Mouse (Mus musculus) lung, postnatal 36 days (tissue): ENCODE results near the gene Unc13d.
A peak's percentile ranks its signal among the peaks of the same experiment; 100 is the strongest.
"Not testable (repeated sequence)": the region's sequence is repeated elsewhere in the genome, so short reads cannot be mapped to it uniquely, and the experiment has no call there.

Source experiments
- DNase-seq: peaks from one replicate; pipeline ENCODE4 v3.0.0; 2022; ENCODE audit warnings: mixed read lengths

Gene Unc13d

DNA sequence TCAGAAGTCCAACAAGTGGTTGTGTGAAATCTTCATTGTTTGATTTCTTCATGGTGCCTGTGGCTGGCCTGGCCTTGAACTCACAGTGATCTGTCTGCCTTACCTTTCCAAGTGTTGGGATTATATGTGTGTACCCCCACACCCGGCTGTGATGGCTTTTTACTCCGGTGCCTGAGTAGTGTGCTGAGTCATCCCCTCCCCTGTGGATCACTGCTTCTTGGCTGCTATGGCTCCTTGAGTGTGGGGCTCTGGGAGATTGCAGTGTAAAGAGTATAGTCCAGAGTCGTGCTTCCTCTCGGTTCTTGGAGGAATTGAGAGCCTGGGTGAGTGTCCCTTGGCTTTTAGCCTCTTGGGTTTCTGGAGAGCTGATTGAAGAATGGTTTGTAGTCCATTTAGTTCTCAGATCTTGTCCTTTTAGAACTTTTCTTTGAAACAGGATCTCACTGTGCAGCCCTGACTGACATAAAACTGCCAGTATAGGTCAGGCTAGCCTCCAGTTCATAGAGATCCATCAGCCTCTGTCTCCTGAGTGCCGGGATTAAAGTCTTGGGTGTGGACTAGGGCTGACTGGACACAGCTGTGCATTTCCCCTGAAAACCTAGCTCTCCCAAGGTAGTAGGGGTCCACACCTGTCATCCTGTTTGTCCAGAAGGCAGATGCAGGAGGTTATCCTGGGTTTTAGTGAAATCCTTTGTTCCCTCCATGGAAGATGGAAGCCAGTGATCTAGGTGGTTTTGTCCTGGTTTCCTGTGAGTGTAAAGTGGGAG is 35.2 kb downstream of the Unc13d start:
- no peak for DNase-seq

DNA sequence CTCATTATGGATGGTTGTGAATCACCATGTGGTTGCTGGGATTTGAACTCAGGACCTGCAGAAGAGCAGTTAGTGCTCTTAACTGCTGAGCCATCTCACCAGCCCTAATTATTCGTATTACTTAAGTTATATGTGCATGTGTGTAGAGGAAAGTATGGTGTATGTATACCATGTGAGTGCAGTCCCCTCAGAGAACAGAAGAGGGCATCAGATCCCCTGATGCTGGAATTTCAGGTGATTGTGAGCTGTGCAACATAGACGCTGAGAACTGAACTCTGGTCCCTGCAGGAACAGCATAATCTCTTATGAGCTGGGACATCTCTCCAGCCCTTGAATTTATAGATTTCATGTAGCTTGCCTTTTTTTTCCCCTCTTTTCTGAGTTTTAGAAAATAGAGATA is 35.9 kb downstream of the Unc13d start:
- no peak for DNase-seq

DNA sequence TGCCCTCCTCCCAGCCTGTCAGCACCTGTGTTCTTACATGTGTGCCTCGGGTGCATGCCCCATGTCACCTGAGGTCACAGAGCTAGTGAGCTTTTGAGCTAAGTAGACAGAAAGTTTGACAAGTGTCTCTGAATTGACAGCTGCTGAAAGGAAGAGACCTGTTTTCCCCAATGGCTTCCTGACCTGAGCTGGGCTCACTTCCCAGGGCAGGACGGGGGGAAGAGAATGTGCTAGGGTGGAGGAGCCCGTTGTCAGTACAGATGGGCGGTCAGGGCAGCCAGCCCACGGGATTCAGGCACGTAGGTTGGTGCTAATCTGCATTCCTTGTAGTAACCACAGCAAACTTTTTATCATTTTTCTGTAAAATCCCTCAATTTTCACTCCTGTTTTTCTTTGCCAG is 37.2 kb downstream of the Unc13d start:
- DNase-seq = no peak

DNA sequence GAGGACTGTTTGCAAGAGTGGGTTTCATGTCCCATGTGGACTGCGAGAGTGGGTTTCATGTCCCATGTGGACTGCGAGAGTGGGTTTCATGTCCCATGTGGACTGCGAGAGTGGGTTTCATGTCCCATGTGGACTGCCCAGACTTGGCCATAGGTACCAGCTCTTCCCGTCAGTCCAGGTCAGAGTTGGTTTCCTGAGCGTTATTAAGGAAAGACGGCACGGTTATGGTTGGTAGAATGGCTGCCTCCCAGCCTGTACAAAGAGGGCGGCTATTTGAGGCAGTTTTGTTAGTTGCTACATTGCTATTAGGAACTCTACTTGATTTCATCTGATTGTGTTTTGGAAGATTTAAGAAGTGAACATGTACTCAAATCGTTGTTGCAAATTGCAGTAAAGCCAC is 39.9 kb downstream of the Unc13d start:
- DNase-seq = no peak

DNA sequence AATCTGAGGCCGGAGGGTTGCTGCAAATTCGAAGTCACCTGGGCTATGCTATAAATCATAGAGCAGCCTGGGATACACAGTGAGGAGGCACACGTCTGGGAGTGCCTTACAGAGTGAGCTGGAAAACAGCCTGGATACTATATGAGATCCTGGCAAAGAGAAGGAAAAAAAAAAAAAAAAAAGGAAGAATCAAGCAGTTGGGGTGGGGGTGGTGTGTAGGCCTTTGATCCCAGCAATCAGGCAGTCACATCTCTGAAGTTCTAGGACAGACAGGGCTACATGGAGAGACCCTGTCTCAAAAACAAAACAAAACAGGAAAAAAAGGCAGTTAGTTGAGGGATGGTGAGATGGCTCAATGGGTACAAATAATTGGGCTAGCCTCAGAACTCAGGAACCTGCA is 41.1 kb downstream of the Unc13d start:
- DNase-seq = no peak

DNA sequence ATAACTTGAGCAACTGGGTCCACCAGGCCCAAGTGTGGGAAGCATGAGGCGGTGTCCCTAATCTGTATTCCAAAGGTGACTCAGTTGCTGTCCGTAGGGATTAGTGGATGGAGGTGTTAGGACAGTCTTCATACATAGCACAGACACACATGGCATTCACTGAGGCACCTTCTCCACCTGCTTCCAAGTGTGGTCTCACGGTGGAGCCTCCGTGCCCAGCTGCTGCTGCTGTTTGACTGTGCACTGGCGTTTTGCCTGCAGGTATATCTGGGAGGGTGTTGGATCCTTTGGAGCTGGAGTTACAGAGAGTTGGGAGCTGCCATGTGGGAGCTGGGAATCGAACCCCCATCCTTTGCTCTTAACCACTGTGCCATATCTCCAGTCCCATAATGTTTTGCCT is 43.2 kb downstream of the Unc13d start:
- DNase-seq = no peak

DNA sequence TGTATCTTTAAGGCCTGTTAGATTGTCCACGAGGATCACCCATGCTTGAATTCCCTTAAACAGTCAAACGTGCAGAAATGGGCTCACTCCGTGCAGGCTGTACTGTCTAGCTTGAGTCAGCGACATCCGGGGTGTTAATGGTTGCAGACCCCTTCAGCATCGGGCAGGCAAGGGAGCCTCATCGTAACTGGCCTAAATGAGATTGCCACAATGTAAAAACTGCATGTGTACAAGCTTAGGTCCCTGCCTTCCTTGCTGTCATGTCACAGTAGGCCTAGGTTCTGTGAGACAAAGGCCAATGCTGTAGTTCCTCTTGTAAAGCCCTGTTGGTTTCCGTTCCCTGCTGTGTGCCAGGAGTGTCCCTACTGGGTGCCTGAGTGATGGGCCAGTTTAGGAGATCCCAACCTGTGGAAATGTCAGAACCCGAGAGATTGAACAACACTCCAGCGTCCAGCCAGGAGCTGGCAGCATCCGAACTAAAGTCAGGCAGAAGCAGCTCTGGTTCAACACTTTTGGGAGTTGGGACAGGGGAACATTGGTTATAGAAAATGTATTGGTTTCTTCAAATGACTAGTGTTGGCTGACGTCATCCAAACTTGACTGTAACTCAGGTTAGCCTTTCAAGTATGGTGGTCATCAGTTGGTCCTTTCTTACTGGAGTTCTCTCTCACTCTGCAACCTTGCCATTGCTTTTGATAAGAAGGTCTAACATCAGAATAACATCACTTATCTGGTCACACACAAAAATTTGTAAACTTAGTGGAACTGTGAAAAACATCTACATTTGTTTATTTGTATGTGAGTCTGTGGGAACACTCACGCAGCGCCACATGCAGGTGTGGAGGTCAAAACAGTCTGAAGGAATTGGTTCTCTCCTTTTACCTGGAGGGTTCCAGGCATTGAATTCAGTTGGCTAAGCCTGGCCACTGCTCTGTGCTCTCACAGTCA is 46.6 kb downstream of the Unc13d start:
- DNase-seq = peak; percentile 51

DNA sequence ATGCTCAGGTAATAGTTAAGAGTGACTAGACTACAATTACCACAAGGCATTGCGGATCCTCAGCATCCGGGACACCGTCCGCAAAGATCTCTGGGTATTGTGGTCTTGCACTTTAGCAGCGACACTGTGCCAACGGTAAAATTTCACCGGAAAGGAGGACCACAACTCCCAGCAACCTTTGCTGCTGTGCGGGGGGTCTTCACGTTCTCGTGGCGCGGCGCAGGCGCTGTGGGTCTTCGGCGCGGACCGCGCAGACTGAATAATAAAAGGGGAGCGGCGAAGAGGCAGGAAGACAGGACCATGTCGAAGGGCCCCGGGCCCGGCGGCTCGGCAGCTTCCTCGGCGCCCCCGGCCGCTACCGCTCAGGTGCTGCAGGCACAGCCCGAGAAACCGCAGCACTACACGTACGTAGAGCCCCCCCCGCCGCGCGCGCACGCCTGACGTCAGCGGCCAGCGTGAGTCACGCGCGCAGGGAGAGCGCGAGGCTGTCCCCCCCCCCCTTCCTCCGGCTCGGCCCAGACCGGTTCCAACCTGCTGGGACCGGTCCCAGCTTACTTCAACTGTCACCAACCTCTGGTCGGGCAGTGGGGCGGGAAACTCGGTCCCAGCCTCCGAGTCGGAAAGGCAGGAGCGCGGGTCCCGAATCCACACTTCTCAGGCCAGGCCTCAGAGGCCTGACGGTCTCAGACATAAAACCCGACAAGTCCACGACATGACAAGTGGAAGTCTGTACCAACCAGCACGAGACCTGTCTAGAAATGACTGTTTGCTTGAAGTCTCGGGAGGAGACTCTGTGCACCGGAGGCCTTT is 47.5 kb downstream of the Unc13d start, which contains the start of gene Unk:
Gene Unk, plus strand, starts transcription at position 235 of the 810 bp plus-strand sequence.
- peak; percentile 99 for DNase-seq

DNA sequence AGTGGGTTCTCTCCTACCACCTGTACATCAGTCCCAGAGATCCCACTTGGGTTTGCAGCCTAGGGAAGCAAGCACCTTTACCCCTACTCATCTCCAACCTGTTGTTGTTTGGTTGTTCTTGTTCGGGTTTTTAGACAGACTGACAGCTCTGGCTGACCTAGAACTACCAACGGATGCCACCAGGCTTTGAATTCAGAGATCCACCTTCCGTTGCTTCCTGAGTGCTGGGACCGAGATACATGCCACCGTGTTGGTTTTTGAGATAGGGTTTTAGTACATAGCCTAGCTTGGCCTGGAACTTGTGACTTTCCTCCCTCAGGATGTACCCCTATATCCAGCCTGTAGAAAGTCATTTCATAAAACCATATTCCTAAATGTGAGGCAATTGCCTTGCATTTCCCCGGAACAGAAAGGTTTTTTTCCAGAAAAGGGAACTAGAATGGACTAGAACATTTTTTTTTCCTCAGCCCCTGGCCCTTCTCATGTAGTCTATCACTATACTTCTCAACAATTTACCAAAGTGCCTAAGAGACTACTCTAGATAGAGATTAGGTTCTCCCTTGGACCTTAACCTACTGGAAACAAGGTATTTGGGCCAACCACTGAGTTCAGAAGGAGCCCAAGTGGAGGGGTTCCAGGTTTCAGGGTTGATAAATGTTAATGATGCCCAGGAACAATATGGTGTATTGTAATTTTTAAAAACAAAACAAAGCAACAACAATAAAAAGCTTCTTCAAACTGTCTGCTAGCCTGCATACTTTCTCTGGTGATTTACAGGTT is 48.5 kb downstream of the Unc13d start:
- DNase-seq = no peak

DNA sequence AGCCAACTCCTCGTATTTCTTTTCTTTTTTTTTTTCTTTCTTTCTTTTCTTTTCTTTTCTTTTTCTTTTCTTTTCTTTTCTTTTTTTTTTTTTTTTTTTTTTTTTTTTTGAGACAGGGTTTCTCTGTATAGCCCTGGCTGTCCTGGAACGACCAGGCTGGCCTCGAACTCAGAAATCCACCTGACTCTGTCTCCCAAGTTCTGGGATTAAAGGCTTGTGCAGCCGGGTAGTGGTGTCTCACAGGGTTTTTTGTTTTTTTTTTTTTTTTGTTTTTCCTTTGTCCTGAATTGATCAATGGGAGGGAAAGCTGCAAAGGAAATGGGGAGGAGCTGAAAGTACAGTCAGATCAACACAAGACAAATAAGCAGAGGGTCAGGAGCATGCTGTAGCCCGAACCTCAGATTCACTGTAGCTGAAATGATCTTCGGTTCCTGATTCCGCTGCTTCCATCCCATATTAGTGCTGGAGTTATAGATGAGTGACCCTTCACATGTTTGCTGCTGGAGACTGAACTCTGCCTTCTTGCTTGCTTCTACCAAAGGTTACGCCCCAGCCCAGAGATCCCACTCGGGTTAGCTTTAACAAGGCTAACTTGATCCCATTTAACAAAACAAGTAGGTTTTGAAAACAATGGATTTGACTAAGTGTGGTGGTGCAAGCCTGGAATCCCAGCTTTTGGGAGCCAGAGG is 49.4 kb downstream of the Unc13d start:
- no peak for DNase-seq

DNA sequence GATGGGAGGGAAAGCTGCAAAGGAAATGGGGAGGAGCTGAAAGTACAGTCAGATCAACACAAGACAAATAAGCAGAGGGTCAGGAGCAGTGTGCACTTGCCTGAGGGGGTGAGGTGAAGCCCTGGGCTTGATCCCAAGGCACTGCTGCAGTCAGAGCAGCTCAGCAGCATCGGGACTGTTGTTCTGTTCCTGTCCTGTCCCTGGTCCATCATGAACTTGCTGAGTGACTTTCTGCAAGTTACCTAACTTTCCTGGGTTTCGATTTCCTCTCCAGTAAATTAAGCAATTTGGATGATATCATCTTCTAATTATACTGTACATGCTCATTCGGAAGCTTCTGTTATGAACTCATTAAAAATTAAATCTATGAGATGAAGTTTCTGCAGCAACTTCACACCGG is 50.0 kb downstream of the Unc13d start, which contains the start of gene H3f3b:
Gene H3f3b, minus strand, starts transcription at position 207 of the 400 bp plus-strand sequence.
- DNase-seq = no peak

DNA sequence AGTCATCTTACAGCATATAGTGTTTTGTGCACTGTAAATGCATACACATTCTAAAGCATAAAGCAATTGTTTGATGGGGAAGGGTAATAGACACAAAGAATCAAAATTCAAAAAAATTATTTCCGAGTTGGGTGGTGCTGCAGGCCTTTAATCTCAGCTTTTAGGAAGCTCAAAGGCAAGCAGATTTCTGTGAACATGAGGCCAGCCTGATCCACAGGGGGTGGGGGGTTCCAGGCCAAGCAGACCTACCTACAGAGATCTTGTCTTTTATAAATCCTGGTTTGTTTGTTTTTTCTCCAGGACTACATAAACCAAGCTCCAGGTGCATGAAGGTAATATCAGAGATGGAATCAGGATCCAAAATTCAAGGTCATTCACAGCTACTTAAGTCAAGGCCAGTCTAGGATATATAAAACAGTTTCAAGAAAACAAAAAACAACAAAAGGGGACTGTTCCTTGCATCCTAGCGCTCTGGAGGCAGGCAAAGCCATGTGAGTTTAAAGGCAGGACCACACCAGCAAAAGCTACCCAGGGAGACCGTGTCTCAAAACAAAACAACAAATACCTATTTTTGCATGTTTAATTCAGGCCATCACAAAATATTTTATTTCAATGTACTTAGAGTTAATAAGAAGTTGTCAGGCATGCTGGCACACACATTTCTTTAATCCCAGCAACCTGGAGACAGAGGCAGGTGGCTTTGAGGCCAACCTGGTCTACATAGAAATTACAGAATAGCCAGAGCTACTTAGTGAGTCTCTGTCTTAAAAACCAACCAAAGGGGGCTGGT is 52.5 kb downstream of the Unc13d start:
- no peak for DNase-seq

DNA sequence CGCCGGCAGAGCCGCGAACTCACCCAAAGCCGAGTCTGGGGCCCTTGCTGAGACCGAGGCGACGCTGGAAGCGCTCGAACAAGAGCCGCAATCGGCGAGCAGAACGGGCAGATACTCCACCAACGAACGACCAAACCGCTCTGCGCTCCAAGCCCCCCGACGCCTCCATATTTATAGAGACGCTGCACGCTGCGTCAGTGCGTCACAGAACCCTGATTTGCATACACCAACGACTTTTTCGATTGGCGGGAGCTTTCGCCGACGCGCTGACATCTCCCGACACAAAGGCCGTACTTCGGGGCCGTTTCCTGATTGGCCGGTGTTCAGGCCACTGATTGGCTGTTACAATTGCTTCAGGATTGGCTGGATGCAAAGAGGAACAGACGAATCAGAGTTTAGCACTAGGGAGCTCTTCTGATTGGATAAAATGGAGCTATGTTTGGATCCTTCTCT is 53.4 kb downstream of the Unc13d start:
- DNase-seq = peak; percentile 98

DNA sequence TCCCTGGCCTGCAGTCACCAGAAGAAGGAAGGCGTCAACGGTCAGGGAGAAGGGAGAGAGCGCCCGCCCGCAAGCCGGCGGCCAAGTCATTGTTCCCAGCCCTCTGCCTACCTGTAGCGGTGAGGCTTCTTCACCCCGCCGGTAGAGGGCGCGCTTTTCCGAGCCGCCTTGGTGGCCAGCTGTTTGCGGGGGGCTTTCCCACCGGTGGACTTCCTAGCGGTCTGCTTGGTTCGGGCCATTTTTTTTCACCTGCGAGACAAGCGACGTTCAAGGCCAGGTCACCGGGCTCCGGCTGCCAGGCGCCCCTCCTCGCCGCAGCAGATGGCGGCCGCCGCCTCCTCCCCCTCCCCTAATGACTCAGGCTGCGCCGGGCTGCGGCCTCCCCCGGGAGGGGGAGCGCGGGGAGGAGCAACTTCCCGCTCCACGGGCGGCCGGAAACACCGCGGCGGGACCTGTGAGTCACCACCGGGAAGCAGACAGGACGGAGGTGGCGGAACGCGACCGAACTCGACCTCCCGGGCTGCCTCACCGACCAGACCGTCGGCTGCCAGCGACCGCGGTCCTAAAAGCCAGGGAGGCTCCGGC is 53.9 kb downstream of the Unc13d start:
- DNase-seq = peak; percentile 85

DNA sequence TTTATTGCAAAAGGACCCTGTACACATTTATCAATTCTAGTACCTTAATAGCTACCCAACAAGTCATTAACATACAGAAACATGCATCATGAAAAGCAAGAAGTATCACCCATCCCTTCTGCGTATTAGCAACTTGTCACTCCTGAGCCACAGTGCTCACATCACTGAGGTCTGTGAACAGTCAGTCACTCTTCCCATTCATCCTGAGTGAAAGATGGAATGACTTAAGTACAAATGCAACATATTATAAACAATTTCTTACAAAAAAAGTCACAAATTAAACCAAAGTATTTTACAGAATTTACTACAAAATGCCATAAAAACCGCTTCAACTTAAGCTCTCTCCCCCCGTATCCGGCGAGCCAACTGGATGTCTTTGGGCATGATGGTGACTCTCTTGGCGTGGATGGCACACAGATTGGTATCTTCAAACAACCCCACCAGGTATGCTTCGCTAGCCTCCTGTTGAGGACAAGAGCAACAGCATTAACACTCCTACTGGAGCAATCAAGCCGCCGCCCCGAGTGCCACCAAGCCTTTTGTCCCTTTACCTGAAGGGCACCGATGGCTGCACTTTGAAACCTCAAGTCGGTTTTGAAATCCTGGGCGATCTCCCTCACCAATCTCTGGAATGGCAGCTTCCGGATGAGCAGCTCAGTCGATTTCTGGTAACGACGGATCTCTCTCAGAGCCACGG is 54.5 kb downstream of the Unc13d start:
- DNase-seq = not testable (repeated sequence)

DNA sequence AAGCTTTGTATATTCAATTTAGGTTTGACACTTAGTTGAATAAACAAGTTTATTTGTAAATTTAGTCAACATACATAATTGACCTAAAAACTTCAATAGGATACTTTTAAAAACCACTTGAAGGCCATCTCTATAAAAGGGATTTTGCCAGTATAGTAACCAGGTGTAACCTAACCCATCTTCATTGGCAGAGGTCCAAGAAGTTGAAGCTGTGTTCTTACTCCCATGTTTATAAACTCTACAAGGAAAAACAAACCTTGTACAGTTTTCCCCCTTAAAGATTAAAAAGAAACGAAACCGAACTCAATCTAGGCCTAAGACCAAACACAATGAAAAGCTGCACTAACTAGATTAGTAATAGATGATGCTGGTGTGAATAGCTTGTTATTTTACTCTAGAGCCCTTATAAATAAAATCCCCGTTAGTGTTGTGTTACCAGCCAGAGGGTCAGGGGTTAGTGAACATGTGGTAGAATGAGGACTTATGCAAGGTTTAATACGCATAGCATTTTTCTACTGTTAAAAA is 55.4 kb downstream of the Unc13d start:
- no peak for DNase-seq

DNA sequence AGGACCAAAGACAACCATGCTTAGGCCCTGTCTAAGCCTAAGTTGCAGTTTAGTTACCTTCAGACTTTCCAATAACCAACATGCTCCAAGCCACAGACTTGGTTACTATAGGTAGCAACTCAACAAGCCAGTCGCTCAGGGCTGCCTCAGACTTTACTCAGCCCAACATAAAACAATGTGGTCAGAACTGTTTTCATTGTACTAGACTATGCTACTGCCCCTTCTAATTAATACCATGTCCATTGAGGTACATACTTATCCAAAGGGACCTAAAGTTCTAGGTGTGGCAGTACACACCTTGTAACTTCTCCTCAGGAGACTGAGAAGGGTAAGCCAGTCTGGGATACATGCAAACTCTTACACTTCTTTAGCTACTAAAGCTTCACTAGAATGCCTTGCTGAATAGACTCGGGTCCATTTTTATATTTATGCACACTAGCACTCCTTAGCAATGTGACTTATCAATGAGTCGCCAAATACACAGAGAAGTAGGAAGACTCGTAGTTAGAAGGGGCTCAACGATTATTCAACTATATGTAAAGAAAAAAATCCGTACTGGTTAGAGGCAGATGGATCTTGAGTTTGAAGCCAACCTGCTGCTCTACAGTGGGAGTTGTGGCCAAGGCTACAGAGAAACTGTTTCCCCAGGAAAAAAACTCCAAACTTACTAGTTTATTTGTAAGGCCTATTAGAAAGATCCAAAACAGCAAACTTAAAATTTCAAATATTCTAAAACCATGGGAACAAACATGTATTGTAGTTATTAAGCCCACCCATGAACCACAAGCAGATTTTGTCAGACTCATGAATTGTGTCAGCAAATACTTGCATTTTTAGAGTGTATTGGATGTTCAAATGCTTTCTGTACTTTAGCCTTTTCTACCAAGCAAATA is 56.2 kb downstream of the Unc13d start:
- no peak for DNase-seq

DNA sequence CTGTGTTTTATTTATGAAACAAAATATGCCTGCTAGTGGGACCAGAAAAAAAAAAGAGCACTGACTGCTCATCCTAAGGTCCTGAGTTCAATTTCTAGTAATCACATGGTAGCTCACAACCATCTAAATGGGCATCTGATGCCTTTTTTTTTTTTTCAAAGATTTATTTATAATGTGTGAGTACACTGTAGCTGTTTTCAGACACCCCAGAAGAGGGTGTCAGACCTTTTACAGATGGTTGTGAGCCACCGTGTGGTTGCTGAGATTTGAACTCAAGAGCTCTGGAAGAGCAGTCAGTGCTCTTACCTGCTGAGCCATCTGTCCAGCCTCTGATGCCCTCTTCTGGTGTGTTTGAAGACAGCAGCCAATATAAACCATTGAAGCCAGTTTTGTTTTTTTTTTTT is 57.2 kb downstream of the Unc13d start:
- DNase-seq = no peak
